Mouse (Mus musculus) G1E (cell line): ENCODE measurements at regions not wholly inside any gene's neighbourhood (a gene's known extent, or its start where the extent isn't known, plus 50 kb on each side); places are given as distances from the start of the nearest gene placed in this dataset.
A peak's percentile ranks its signal among the peaks of the same experiment; 100 is the strongest.

Experiments
- ATAC-seq: 2 replicates; pipeline ENCODE4 v1.8.0; 2016; ENCODE audit warnings: mild to moderate bottlenecking; ENCODE audit not compliant: insufficient number of reproducible peaks, poor library complexity, low FRiP score, severe bottlenecking; ENCODE audit errors: extremely low read depth
- DNase-seq: peaks from one replicate; pipeline ENCODE4 v3.0.0; 2012; ENCODE audit warnings: low spot score
- H3K27me3 ChIP-seq: 2 replicates; pipeline ENCODE4 v1.6.1; 2012; ENCODE audit warnings: mild to moderate bottlenecking, low read length, inconsistent platforms; ENCODE audit not compliant: insufficient read depth
- H3K36me3 ChIP-seq: replicated peaks from 2 replicates; pipeline ENCODE3; 2012; ENCODE audit warnings: mild to moderate bottlenecking, inconsistent platforms
- H3K4me1 ChIP-seq: 2 replicates; pipeline ENCODE4 v1.6.1; 2012; ENCODE audit warnings: low read depth, low read length, inconsistent platforms, mixed read lengths; ENCODE audit not compliant: insufficient read depth
- H3K4me3 ChIP-seq: 2 replicates; pipeline ENCODE4 v1.5.1; 2012; ENCODE audit warnings: low read depth, mild to moderate bottlenecking, inconsistent platforms, low read length, moderate library complexity, mixed read lengths
- H3K9me3 ChIP-seq: replicated peaks from 2 replicates; pipeline ENCODE4 v1.6.1; 2012; ENCODE audit warnings: inconsistent platforms
- CTCF ChIP-seq: IDR thresholded peaks from 2 replicates; pipeline ENCODE4 v1.5.1; 2012; ENCODE audit warnings: low read depth, low read length, inconsistent platforms, mixed read lengths
- GATA1 ChIP-seq: IDR thresholded peaks from 2 replicates; pipeline ENCODE4 v1.6.1; 2012; ENCODE audit warnings: borderline replicate concordance, low read length, inconsistent platforms, mixed read lengths
- GATA2 ChIP-seq: IDR thresholded peaks from 2 replicates; pipeline ENCODE4 v1.6.1; 2012; ENCODE audit warnings: low read depth, low read length, inconsistent platforms, borderline replicate concordance
- POLR2AphosphoS5 ChIP-seq: IDR thresholded peaks from 2 replicates; pipeline ENCODE4 v1.6.1; 2012; ENCODE audit warnings: low read depth, low read length, inconsistent platforms; ENCODE audit not compliant: insufficient replicate concordance
- TAL1 ChIP-seq: conservative IDR thresholded peaks from 2 replicates; pipeline ENCODE4 v1.6.1; 2012; ENCODE audit warnings: low read depth, low read length, inconsistent platforms, mixed read lengths

DNA sequence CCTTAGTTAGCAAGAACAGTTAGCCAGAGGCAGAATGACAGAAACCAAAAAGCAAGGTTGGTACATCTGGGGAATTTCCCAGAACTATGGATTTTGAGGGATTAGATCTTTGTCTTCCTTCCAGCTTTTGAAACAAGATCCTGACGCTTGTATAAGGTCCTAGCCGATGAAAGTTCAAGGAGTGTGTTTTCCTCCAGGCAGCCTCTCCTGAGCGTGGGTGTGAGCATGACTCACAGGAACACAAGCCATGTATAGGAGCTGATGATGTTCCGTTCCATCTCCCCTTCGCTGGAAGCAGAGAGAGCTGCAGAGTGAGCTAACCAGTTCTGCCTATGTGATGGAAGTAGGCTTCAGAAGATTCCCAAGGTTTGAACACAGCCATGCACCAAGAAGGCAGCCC, 105.6 kb upstream of the Dhrs4 start:
- no peaks in the 10 kb centered on the region; the same call in 1 of the 2 replicates for H3K4me1 ChIP-seq
- DNase-seq, result no peak
- H3K4me3 ChIP-seq, result no peak overlapping the region
- H3K9me3 ChIP-seq, result no peaks in the 10 kb centered on the region
- H3K27me3 ChIP-seq, result peaks cover 7% of the 10 kb centered on the region; the same call in 1 of the 2 replicates
- TF ChIP-seq CTCF (no peak), POLR2AphosphoS5 (no peak), GATA1 (no peak), TAL1 (no peak), GATA2 (no peak)
- no peaks in the 10 kb centered on the region for H3K36me3 ChIP-seq
- ATAC-seq, result no peak

DNA sequence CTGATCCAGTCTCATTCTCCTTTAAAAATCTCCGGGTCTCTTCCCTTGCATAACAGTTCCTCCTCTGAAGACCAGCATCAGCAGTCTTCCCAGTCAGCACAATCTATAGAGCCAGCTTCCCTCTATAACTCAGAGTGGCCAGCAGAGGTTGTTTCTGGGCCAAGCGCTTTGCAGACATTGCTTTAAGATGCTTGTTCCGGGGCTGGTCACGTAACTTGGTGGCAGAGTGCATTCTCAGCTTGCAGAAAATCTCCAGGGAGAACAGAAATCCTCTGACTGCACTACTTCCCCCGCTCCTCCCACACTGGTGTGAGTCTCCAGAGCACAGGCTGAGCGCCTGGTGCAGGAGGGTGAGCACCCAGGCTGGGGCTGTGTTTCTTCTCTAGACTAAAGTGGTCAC, 91.8 kb upstream of the Dhrs4 start:
- ATAC-seq, result no peak
- H3K36me3 ChIP-seq, result no peaks in the 10 kb centered on the region
- TF ChIP-seq TAL1 (no peak), GATA1 (no peak), GATA2 (no peak), CTCF (no peak), POLR2AphosphoS5 (no peak)
- H3K9me3 ChIP-seq, result no peaks in the 10 kb centered on the region
- peaks cover 13% of the 10 kb centered on the region; the same call in 1 of the 2 replicates for H3K27me3 ChIP-seq
- no peak for DNase-seq
- H3K4me3 ChIP-seq, result no peak overlapping the region
- H3K4me1 ChIP-seq, result peaks cover 27% of the 10 kb centered on the region

DNA sequence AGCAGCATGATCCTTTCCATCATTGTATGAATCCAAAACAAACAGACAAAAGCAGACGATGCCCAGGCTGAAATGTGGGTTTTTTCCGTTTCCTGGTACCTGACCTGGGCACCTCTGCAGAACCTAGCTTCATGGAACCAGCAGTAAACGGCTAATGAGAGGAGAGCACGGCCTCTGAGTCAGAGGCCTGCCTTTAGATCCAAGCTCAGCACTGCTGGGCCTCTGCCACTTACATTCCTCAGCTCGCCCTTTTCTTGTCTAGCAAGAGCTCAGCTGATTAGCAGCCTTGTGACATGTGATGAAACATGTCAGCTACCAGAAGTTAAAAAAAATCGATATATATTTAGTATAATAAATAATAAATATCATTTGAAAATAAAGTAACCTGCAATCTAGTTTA, 91.2 kb upstream of the Dhrs4 start:
- no peaks in the 10 kb centered on the region for H3K36me3 ChIP-seq
- no peak overlapping the region for H3K4me3 ChIP-seq
- no peak for TF ChIP-seq GATA2
- no peak for TF ChIP-seq CTCF
- no peak for TF ChIP-seq GATA1
- TF ChIP-seq TAL1, result no peak
- TF ChIP-seq POLR2AphosphoS5, result no peak
- no peaks in the 10 kb centered on the region for H3K9me3 ChIP-seq
- H3K27me3 ChIP-seq, result peaks cover 14% of the 10 kb centered on the region; the same call in 1 of the 2 replicates
- ATAC-seq, result no peak
- peaks cover 25% of the 10 kb centered on the region for H3K4me1 ChIP-seq
- no peak for DNase-seq

DNA sequence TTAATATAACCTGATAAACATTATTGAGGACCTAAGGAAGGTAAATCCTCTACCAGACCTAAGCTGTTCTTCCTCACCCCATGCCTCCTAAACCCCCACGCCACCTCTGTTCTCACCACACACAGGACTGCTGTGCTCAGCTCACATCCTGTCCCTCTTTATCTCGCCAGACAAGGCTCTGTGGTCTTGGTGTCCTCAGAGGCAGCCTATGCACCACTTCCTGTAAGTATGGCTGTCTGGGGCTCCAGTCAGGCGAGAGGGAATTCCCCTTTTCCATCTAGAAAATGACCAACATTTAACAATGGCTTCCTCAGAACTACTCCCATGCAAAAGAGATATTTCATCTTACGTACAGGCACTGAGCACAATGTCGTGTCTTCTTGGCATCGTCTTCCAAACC, 86.2 kb upstream of the Dhrs4 start:
- ATAC-seq (peak; percentile 99), DNase-seq (peak; percentile 60)
- Histone ChIP-seq H3K4me1 (peaks cover 29% of the 10 kb centered on the region), H3K9me3 (no peaks in the 10 kb centered on the region), H3K36me3 (no peaks in the 10 kb centered on the region), H3K4me3 (no peak overlapping the region), H3K27me3 (peaks cover 29% of the 10 kb centered on the region)
- no peak for TF ChIP-seq GATA1
- TF ChIP-seq CTCF, result no peak
- peak; percentile 35 for TF ChIP-seq TAL1

DNA sequence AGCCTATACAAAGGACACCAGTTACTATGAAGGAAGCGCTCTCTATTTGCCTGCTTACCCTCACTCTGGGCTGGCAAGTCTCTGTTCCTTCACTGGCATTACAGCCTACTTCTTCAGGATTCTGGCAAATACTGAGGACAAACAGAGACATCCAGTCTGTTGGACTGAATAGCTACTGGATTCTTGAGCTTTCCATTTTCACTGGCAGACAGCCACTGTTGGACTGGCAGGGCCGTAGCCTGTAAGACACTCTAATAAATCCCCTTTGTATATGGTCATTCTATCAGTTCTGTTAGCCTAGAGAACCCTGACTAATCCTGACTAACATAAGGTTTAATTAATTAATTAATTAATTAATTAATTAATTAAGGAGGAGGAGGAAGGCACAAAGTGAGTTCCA, 72.4 kb upstream of the Dhrs4 start:
- no peaks in the 10 kb centered on the region for H3K36me3 ChIP-seq
- no peaks in the 10 kb centered on the region for H3K4me1 ChIP-seq
- DNase-seq (no peak), ATAC-seq (no peak)
- no peak overlapping the region for H3K4me3 ChIP-seq
- H3K9me3 ChIP-seq, result no peaks in the 10 kb centered on the region
- TF ChIP-seq CTCF, result no peak
- H3K27me3 ChIP-seq, result peaks cover 7% of the 10 kb centered on the region
